Mouse (Mus musculus) forebrain, embryonic 15.5 days (tissue): Measurements from ENCODE around the gene Iffo2. TPM values are rescaled to one million over a fixed set of nuclear protein-coding genes. Genes with fewer than 3 reads are reported as not detected.

Experiments used
- ATAC-seq: fragments of 200-750 bp; cut with Nextera tagmentation; replicated peaks from 2 replicates; pipeline ENCODE4 v1.8.0; 2017; ENCODE audit warnings: mild to moderate bottlenecking, moderate TSS enrichment, moderate library complexity
- H3K27ac ChIP-seq: fragments of 300-500 bp; sonication (generic); replicated peaks from 2 replicates; pipeline ENCODE4 v1.5.1; 2015; ENCODE audit warnings: mild to moderate bottlenecking, inconsistent platforms
- H3K27me3 ChIP-seq: fragments of 300-500 bp; sonication (generic); 2 replicates; pipeline ENCODE4 v1.6.1; 2015; ENCODE audit warnings: inconsistent platforms
- H3K36me3 ChIP-seq: fragments of 300-500 bp; sonication (generic); 2 replicates; pipeline ENCODE4 v1.6.1; 2015; ENCODE audit warnings: mild to moderate bottlenecking, inconsistent platforms
- H3K4me1 ChIP-seq: fragments of 300-500 bp; sonication (generic); 2 replicates; pipeline ENCODE4 v1.6.1; 2015; ENCODE audit warnings: inconsistent platforms
- H3K4me2 ChIP-seq: fragments of 300-500 bp; sonication (generic); replicated peaks from 2 replicates; pipeline ENCODE4 v1.6.1; 2015; ENCODE audit warnings: mild to moderate bottlenecking, inconsistent platforms
- H3K4me3 ChIP-seq: fragments of 300-500 bp; sonication (generic); 2 replicates; pipeline ENCODE4 v1.5.1; 2015; ENCODE audit warnings: mild to moderate bottlenecking, inconsistent platforms
- H3K9ac ChIP-seq: fragments of 300-500 bp; sonication (generic); replicated peaks from 2 replicates; pipeline ENCODE4 v1.6.1; 2015; ENCODE audit warnings: mild to moderate bottlenecking, inconsistent platforms
- H3K9me3 ChIP-seq: fragments of 300-500 bp; sonication (generic); 2 replicates; pipeline ENCODE4 v1.6.1; 2016; ENCODE audit warnings: inconsistent platforms
- WGBS: fragments of 180-500 bp; shearing (Covaris S2); methylation state at CpG from one replicate; pipeline ENCODE4 v1.1.7; 2015; ENCODE audit warnings: mixed read lengths; 5-methylcytosine and 5-hydroxymethylcytosine counted together
- polyA plus RNA-seq: library from polyadenylated mRNA; unstranded; fragments of >200 nt; fragmentation: Nextera tagmentation; extraction: Ambion mirVana; gene quantifications from 2 replicates; pipeline ENCODE4 v1.2.1, GENCODE M21; 2015

The Iffo2 gene
- polyA plus RNA-seq, 1 experiment from 2014 or later = 5.7 TPM

GRCm38 (mm10) chr4:139601519-139602356 lies 71.4 kb downstream of the Iffo2 start:
- ATAC-seq = no peak
- Histone ChIP-seq H3K27me3 (no peaks in the 10 kb centered on the region), H3K9me3 (no peaks in the 10 kb centered on the region), H3K9ac (no peak overlapping the region), H3K4me1 (peaks cover 27% of the 10 kb centered on the region), H3K4me3 (no peak overlapping the region), H3K27ac (no peak overlapping the region), H3K36me3 (peaks cover 5% of the 10 kb centered on the region; the same call in 1 of the 2 replicates), H3K4me2 (no peak overlapping the region)
- 86% methylated on average over 7 of the region's 7 CpGs for WGBS

GRCm38 (mm10) chr4:139602357-139603244 lies 72.3 kb downstream of the Iffo2 start, which contains the start of gene Gm21969:
Gm21969 (plus strand) TSS chr4:139603186.
- Histone ChIP-seq H3K9ac (no peak within 1 kb of the TSS), H3K27ac (no peak within 1 kb of the TSS), H3K36me3 (peaks cover 6% of the 10 kb centered on the region; the same call in 1 of the 2 replicates), H3K4me3 (no peak within 1 kb of the TSS), H3K9me3 (no peaks in the 10 kb centered on the region), H3K4me1 (peaks cover 18% of the 10 kb centered on the region), H3K27me3 (no peaks in the 10 kb centered on the region), H3K4me2 (no peak within 1 kb of the TSS)
- WGBS = 51% methylated on average over 14 of the region's 14 CpGs
- ATAC-seq = no peak

GRCm38 (mm10) chr4:139605216-139605615 lies 74.9 kb downstream of the Iffo2 start:
- no peaks in the 10 kb centered on the region for H3K4me1 ChIP-seq
- H3K27me3 ChIP-seq = no peaks in the 10 kb centered on the region
- H3K9ac ChIP-seq = no peak overlapping the region
- ATAC-seq = no peak
- H3K9me3 ChIP-seq = no peaks in the 10 kb centered on the region
- H3K36me3 ChIP-seq = peaks cover 6% of the 10 kb centered on the region; the same call in 1 of the 2 replicates
- no peak overlapping the region for H3K4me3 ChIP-seq
- H3K27ac ChIP-seq = no peak overlapping the region
- H3K4me2 ChIP-seq = no peak overlapping the region
- 88% methylated on average over 11 of the region's 11 CpGs for WGBS

GRCm38 (mm10) chr4:139606732-139607131 lies 76.4 kb downstream of the Iffo2 start:
- no peaks in the 10 kb centered on the region for H3K27me3 ChIP-seq
- H3K9ac ChIP-seq = no peak overlapping the region
- WGBS = 94% methylated on average over 5 of the region's 5 CpGs
- peaks cover 6% of the 10 kb centered on the region; the same call in 1 of the 2 replicates for H3K36me3 ChIP-seq
- ATAC-seq = no peak
- H3K27ac ChIP-seq = no peak overlapping the region
- H3K4me3 ChIP-seq = no peak overlapping the region
- no peaks in the 10 kb centered on the region for H3K9me3 ChIP-seq
- H3K4me1 ChIP-seq = peaks cover 5% of the 10 kb centered on the region; the same call in 1 of the 2 replicates
- no peak overlapping the region for H3K4me2 ChIP-seq

- no peaks in the 10 kb centered on the region for H3K27me3 ChIP-seq
- peaks cover 11% of the 10 kb centered on the region for H3K36me3 ChIP-seq
- H3K4me2 ChIP-seq = no peak overlapping the region
- H3K4me1 ChIP-seq = peaks cover 5% of the 10 kb centered on the region; the same call in 1 of the 2 replicates
- no peak for ATAC-seq
- no peak overlapping the region for H3K9ac ChIP-seq
- WGBS = 61% methylated on average over 4 of the region's 4 CpGs
- no peaks in the 10 kb centered on the region; the same call in 1 of the 2 replicates for H3K9me3 ChIP-seq
- no peak overlapping the region for H3K27ac ChIP-seq
- no peak overlapping the region for H3K4me3 ChIP-seq
These were observed 78.6 kb downstream of the Iffo2 start for GRCm38 (mm10) chr4:139608975-139609374.

GRCm38 (mm10) chr4:139610954-139611353 lies 80.6 kb downstream of the Iffo2 start:
- WGBS = 36% methylated on average over 6 of the region's 6 CpGs
- no peak overlapping the region for H3K27ac ChIP-seq
- ATAC-seq = no peak

GRCm38 (mm10) chr4:139611542-139611953 lies 81.2 kb downstream of the Iffo2 start:
- H3K9ac ChIP-seq = peak overlapping the region; percentile 37; the same call in 1 of the 2 replicates
- no peak overlapping the region for H3K27ac ChIP-seq
- no peaks in the 10 kb centered on the region for H3K27me3 ChIP-seq
- no peaks in the 10 kb centered on the region; the same call in 1 of the 2 replicates for H3K9me3 ChIP-seq
- no peak for ATAC-seq
- H3K4me1 ChIP-seq = peaks cover 15% of the 10 kb centered on the region
- peak overlapping the region; percentile 24 for H3K4me3 ChIP-seq
- WGBS = 5% methylated on average over 10 of the region's 10 CpGs
- H3K36me3 ChIP-seq = peaks cover 15% of the 10 kb centered on the region
- peak overlapping the region; percentile 41 for H3K4me2 ChIP-seq

More at GRCm38 (mm10) chr4:139610954-139611353, 80.6 kb downstream of the Iffo2 start:
- peaks cover 12% of the 10 kb centered on the region for H3K4me1 ChIP-seq
- H3K4me3 ChIP-seq = no peak overlapping the region
- H3K9me3 ChIP-seq = no peaks in the 10 kb centered on the region; the same call in 1 of the 2 replicates
- H3K4me2 ChIP-seq = no peak overlapping the region
- H3K27me3 ChIP-seq = no peaks in the 10 kb centered on the region
- peaks cover 15% of the 10 kb centered on the region for H3K36me3 ChIP-seq
- no peak overlapping the region for H3K9ac ChIP-seq

GRCm38 (mm10) chr4:139614524-139615260 lies 84.3 kb downstream of the Iffo2 start:
- no peak overlapping the region for H3K27ac ChIP-seq
- H3K9ac ChIP-seq = no peak overlapping the region
- H3K4me1 ChIP-seq = peaks cover 22% of the 10 kb centered on the region
- peaks cover 12% of the 10 kb centered on the region for H3K36me3 ChIP-seq
- WGBS = 92% methylated on average over 21 of the region's 21 CpGs
- H3K4me2 ChIP-seq = no peak overlapping the region
- H3K27me3 ChIP-seq = no peaks in the 10 kb centered on the region
- no peak for ATAC-seq
- H3K4me3 ChIP-seq = no peak overlapping the region
- no peaks in the 10 kb centered on the region; the same call in 1 of the 2 replicates for H3K9me3 ChIP-seq

- peaks cover 19% of the 10 kb centered on the region for H3K4me1 ChIP-seq
- H3K27me3 ChIP-seq = no peaks in the 10 kb centered on the region
- peaks cover 12% of the 10 kb centered on the region for H3K36me3 ChIP-seq
- peak; percentile 84 for ATAC-seq
- H3K4me3 ChIP-seq = peak overlapping the region; percentile 44
- peak overlapping the region; percentile 49 for H3K9ac ChIP-seq
- no peaks in the 10 kb centered on the region; the same call in 1 of the 2 replicates for H3K9me3 ChIP-seq
- H3K27ac ChIP-seq = peak overlapping the region; percentile 53
- H3K4me2 ChIP-seq = peak overlapping the region; percentile 63
- 8% methylated on average over 24 of the region's 24 CpGs for WGBS
These were observed 86.1 kb downstream of the Iffo2 start for GRCm38 (mm10) chr4:139616276-139617000.

- Histone ChIP-seq H3K9ac (0 out of 2 replicates have a peak overlapping the region, but pooled peaks have one; percentile 22), H3K27ac (peak overlapping the region; percentile 53), H3K9me3 (no peaks in the 10 kb centered on the region; the same call in 1 of the 2 replicates), H3K4me3 (peak overlapping the region; percentile 44), H3K27me3 (no peaks in the 10 kb centered on the region), H3K36me3 (peaks cover 12% of the 10 kb centered on the region), H3K4me1 (peaks cover 22% of the 10 kb centered on the region), H3K4me2 (peak overlapping the region; percentile 63)
- ATAC-seq = no peak
- 25% methylated on average over 3 of the region's 3 CpGs for WGBS
These were observed 86.6 kb downstream of the Iffo2 start for GRCm38 (mm10) chr4:139617001-139617364.

GRCm38 (mm10) chr4:139619765-139620164 lies 89.4 kb downstream of the Iffo2 start:
- Histone ChIP-seq H3K4me2 (no peak overlapping the region), H3K27ac (no peak overlapping the region), H3K27me3 (no peaks in the 10 kb centered on the region), H3K4me1 (peaks cover 42% of the 10 kb centered on the region), H3K9ac (no peak overlapping the region), H3K36me3 (peaks cover 3% of the 10 kb centered on the region; the same call in 1 of the 2 replicates), H3K9me3 (no peaks in the 10 kb centered on the region), H3K4me3 (no peak overlapping the region)
- WGBS = 74% methylated on average over 6 of the region's 6 CpGs
- no peak for ATAC-seq
